Mouse (Mus musculus): ENCODE measurements around the gene Elfn1.

Gene Elfn1

DNA sequence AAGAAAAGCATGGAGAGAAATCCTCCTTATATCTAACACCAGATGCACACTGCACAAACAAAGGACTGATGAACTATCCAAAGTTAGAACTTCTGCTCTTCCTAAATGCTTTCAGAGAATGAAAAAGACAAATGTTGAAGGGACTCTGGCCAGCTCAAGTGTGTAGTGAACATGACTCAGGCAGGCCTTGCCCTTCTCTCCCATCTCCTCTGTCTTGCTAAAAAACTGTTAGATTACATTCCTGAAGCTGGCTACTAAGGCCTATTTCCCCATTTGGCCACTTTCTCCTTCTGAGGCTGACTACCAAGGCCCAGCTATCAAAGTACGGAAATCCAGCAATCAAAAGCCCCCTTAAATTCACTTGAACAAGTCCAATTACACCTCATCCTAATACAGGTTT, 111.9 kb downstream of the Elfn1 start:
- DNase-seq (ENCODE audit: low spot score in 2 of 2): no peak

DNA sequence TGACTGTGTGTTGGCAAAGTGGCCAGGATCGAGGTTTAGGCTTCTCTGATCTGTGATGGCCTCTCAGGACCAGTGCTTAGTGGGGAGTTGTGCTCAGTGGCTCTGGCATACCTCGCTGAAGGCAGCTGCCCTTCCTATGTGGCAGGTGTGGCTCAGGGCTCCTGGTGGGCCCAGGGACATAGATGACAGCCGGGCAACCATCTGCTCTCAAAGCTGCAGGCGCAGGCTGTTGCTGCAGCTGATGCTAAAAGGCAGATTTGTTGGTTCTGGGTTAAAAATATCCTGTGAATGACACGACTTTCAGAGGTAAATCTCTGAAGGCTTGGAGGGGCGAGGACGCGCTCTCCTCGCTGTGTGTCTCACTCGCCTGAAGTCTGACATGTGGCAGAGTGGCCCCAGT, 114.0 kb downstream of the Elfn1 start:
- no peak for DNase-seq (ENCODE audit: low spot score in 2 of 2)

DNA sequence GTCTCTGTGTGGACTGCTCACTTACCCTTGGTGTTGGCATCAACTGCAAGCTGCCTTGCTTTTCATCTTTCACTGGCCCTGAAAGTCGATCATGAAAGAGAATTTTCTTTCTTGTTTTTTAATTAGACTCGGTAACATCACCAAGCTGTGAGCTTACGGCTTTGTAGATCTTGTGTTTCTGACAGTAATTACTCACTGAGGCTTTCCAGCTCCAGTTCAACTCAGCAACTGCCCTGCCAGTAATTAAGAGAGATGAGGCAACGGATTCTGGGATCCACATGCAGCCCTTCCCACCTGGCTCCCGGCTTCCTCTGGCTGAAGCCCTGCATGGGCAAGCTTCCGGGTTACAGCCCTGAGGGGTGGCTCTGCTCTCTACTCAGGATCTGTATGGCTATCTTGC, 115.1 kb downstream of the Elfn1 start:
- no peak for DNase-seq (ENCODE audit: low spot score in 2 of 2)

DNA sequence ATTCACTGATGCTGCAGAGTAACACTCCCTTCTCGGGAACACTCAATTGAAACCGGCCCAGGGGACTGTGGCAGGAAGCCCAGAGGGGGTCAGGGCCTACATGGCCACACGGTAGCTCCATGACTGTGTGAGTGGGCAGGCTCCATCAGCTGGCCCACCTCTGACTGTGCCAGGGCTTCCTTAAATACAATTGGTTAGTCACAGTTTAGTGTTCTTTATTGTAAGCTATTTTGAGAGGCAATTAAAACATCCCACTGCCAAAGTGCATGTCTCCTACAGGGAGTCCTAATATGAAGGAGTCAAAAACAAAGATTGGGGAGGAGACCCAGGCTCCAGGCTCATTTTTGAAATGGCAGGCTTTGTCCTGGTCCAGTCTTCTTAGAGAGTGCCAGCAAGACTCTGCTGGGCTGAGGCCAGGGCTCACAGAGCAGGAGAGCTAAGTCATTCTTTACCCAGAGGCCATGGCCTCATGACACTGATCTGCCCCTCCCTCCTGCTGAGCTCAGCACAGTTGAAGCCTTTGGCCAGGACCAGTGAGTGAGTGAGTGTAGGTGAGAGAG, 116.3 kb downstream of the Elfn1 start:
- DNase-seq (ENCODE audit: low spot score in 2 of 2): no peak

Data from natural killer cell, adult 2 months (primary cell).